Mouse (Mus musculus) lung, adult 2 months (tissue): ENCODE results near the gene Tardbp. TPM values are rescaled to one million over a fixed set of nuclear protein-coding genes. Genes with fewer than 3 reads are reported as not detected.

Experiments used
- DNase-seq: peaks from one replicate; pipeline ENCODE4 v3.0.0; 2022
- H3K4me1 ChIP-seq: fragments of 200-500 bp; 2 replicates; pipeline ENCODE4 v1.6.1; 2011; ENCODE audit warnings: low read length; ENCODE audit not compliant: control insufficient read depth, insufficient read depth
- H3K4me3 ChIP-seq: fragments of 200-500 bp; replicated peaks from 2 replicates; pipeline ENCODE3; 2011; ENCODE audit warnings: low read depth, mild to moderate bottlenecking, control low read depth, low read length; ENCODE audit errors: extremely low read depth
- CTCF ChIP-seq: fragments of 200-500 bp; IDR thresholded peaks from 2 replicates; pipeline ENCODE4 v1.5.1; 2011; ENCODE audit warnings: mild to moderate bottlenecking, low read length, control low read depth; ENCODE audit not compliant: insufficient read depth
- POLR2A ChIP-seq: fragments of 200-500 bp; IDR thresholded peaks from 2 replicates; pipeline ENCODE4 v1.6.1; 2011; ENCODE audit warnings: low read depth, mild to moderate bottlenecking, control low read depth, low read length, borderline replicate concordance; ENCODE audit errors: extremely low read depth
- WGBS: fragments of 180-500 bp; shearing (Covaris S2); methylation state at CpG from one replicate; pipeline ENCODE4 v1.1.7; 2018; 5-methylcytosine and 5-hydroxymethylcytosine counted together
- polyA plus RNA-seq: library from polyadenylated mRNA; depleted of rRNA; stranded (reverse); fragments of >200 nt; gene quantifications from 2 replicates; pipeline ENCODE4 v1.2.3, GENCODE M21; 2012

The Tardbp gene
- polyA plus RNA-seq, 1 experiment: 112 TPM

DNA sequence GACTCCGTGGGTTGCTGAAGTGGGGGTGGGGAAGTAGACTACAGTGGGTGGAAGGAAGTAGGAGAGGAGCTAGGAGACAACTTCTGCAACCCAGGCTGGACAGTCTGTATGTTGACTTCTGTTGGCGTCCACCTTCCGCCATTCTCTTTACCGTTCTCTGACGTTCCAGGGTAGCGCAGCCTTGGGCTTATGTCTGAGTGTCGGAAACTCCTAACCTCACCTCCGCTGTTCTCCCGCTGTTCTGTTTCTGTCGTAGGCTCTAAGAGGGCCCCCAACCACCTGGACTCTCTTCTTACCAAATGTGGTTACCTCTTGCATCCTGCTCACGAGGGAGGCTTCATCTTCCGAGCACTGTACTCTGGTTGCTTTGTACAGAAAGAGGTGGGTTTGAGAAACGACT is 31.0 kb upstream of the Tardbp start:
- Histone ChIP-seq H3K4me3 (no peak overlapping the region), H3K4me1 (no peaks in the 10 kb centered on the region; the same call in 1 of the 2 replicates)
- no peak for DNase-seq
- WGBS: 68% methylated on average over 13 of the region's 13 CpGs
- no peak for TF ChIP-seq CTCF

GRCm38 (mm10) chr4:148656691-148657258 is 30.0 kb upstream of the Tardbp start:
- Histone ChIP-seq H3K4me3 (no peak overlapping the region), H3K4me1 (no peaks in the 10 kb centered on the region; the same call in 1 of the 2 replicates)
- WGBS: 33% methylated on average over 15 of the region's 15 CpGs
- no peak for DNase-seq
- no peak for TF ChIP-seq CTCF
- TF ChIP-seq POLR2A: no peak

DNA sequence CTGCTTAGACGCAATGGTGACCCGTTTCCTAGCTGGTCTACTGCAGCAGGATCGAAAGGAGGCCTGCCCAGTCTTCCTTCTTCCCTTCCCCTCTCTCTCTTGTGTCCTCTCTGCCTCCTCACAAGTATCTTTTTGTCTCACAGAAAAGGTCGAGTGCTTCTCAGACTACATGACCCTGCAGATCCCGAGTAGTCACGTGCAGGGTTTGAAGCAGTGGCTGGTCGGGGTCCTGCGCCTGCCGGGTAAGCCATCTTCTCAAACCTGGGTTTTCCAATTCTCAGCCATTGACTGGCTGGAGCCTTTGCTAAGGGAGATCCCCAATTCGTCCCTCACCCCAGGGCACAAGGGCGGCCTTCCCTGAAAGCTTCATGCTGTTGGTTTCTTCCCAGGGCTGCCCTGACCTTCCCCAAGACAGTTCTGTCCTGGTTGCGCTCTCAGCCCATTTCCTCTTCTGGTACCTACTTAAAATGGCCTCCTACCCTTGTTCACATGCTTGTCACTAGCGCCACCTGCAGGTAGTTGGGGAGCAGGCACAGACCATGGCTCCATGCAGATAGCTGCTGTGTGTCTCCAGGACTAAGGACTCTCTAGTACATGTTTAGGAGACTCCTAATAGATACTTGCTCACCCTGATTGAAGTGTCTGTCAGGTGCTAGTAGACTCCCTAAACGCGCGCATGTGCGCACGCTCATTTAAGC is 28.0 kb upstream of the Tardbp start:
- Histone ChIP-seq H3K4me3 (no peak overlapping the region), H3K4me1 (no peaks in the 10 kb centered on the region; the same call in 1 of the 2 replicates)
- no peak for DNase-seq
- WGBS: 84% methylated on average over 18 of the region's 18 CpGs
- TF ChIP-seq POLR2A (no peak), CTCF (peak; percentile 61)

GRCm38 (mm10) chr4:148651045-148651444 is 24.2 kb upstream of the Tardbp start:
- no peak for DNase-seq
- no peak overlapping the region for H3K4me3 ChIP-seq
- no peaks in the 10 kb centered on the region for H3K4me1 ChIP-seq
- TF ChIP-seq POLR2A (no peak), CTCF (no peak)
- 61% methylated on average over 9 of the region's 9 CpGs for WGBS

- no peak for DNase-seq
- TF ChIP-seq CTCF (no peak), POLR2A (no peak)
Measured at GRCm38 (mm10) chr4:148649309-148649708, 22.5 kb upstream of the Tardbp start.

DNA sequence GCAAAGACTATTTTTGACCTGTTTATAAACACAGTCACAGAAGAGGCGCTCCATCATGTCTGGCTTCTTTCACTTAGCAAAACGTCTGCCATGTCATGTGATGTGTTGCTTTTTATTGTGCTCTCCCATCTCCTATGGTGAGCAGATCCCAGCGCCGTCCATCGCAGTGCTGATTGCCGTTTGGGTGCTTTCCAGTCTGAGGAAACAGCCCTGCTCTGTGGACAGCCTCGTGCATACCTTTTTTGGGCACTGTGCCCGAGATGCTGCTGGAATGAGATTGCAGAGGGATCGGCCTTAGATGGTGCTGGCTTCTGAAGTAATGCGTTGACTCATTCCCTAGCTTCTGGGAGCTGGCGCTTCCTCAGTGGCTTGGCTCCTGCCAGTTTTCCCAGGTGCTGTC is 19.8 kb upstream of the Tardbp start:
- TF ChIP-seq CTCF: no peak
- no peak for TF ChIP-seq POLR2A
- DNase-seq: no peak
- 26% methylated on average over 11 of the region's 11 CpGs for WGBS
- Histone ChIP-seq H3K4me3 (no peak overlapping the region), H3K4me1 (peaks cover 4% of the 10 kb centered on the region; the same call in 1 of the 2 replicates)

More at GRCm38 (mm10) chr4:148649309-148649708, 22.5 kb upstream of the Tardbp start:
- Histone ChIP-seq H3K4me3 (no peak overlapping the region), H3K4me1 (no peaks in the 10 kb centered on the region)
- 61% methylated on average over 3 of the region's 3 CpGs for WGBS

DNA sequence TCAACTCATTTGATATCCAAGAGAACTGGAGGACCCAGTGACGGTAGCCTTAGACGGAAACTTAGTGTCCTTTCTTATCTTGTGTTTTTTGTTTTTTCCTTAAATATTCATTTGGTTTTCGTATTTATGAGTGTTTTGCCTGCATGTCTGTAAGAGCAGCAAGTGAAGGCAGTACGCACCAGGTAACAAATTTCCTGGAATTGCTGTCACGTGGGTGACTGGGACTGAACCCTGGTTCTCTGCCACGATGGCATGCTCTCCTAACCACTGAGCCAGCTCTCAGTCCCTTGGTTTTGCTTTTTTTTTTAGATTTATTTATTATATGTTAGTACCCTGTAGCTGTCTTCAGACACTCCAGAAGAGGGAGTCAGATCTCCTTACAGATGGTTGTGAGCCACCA is 18.1 kb upstream of the Tardbp start:
- Histone ChIP-seq H3K4me1 (peaks cover 4% of the 10 kb centered on the region; the same call in 1 of the 2 replicates), H3K4me3 (no peak overlapping the region)
- no peak for TF ChIP-seq POLR2A
- TF ChIP-seq CTCF: no peak
- 75% methylated on average over 6 of the region's 6 CpGs for WGBS
- DNase-seq: no peak

DNA sequence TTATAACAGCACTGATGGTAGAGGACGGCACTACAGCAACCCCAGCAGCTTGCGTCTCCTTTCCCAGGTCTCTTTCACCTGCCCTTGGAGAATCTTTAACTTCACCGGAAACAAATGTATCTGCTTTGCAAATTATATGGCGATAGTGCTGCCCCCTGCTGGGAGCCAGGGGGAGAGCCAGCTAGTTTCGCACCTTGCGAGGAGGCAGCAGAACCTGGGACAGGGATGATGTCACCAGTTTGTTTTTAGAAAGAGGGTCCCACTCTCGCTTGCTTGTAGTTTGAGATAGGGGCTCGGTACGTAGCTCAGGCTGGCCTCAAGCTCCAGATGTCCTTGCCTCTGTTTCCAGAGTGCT is 17.3 kb upstream of the Tardbp start:
- Histone ChIP-seq H3K4me1 (peaks cover 4% of the 10 kb centered on the region; the same call in 1 of the 2 replicates), H3K4me3 (peak overlapping the region; percentile 48)
- 4% methylated on average over 9 of the region's 9 CpGs for WGBS
- TF ChIP-seq POLR2A (no peak), CTCF (peak; percentile 79)
- peak; percentile 74 for DNase-seq

DNA sequence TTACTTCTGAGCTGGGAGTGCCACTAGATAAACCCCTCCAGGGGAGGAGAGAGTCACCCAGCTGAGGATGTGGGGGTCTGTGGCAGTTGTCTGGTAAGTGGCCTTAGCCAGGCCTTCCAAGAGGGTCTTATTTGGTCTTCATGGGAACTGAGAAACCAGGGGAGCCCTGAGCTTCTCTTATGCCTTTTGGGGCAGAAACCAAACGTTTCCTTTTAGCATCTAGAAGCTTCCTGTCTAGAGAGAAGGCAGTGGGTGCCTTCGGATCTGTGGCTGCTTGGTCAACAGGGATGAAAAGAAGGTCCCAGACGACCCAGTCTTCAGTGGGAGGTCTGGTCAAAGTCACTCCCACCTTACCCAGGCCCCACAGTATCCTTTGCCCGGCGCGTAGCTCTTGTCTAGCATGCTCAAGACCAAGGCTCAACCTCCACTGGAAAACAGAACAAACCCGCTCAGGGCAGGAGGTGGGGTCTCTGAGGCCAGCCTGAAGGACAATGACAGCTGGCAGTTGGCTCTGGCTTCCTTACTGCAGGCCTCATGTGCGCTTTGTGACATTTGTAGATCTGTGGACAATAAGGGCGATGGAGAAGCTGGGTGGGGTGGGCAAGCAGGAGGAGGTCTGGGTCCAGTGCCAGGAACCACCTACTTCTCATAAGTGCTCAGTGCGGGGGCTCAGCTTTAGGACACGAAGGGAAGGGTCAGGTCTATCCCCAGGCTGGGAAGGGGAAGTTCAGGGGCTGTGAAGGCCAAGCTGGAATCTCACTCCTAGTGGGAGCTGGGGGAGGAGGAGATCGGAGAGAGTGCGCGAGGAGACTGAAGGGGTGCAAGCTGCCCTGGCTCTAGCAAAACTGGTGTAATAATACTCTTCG is 16.7 kb upstream of the Tardbp start, which contains the start of gene Gm572:
Gene Gm572 (plus strand): TSS at position 27 of the 866 bp plus-strand sequence.
- H3K4me3 ChIP-seq: peak within 1 kb of the TSS; percentile 48
- TF ChIP-seq CTCF (no peak), POLR2A (no peak)
- peaks cover 4% of the 10 kb centered on the region; the same call in 1 of the 2 replicates for H3K4me1 ChIP-seq
- DNase-seq: no peak
- 46% methylated on average over 15 of the region's 15 CpGs for WGBS
